Mouse (Mus musculus) MEL-GATA-1-ER (cell line): ENCODE measurements at regions not wholly inside any gene's neighbourhood (a gene's known extent, or its start where the extent isn't known, plus 50 kb on each side); places are given as distances from the start of the nearest gene placed in this dataset.

ENCODE experiments used
- DNase-seq: peaks from one replicate; pipeline ENCODE4 v3.0.0-alpha.2; 2012; ENCODE audit warnings: low read depth; ENCODE audit errors: extremely low read depth

GRCm38 (mm10) chr5:18414892-18415291 lies 54.7 kb upstream of the Gnai1 start:
- DNase-seq: no peak
